Mouse (Mus musculus) spleen, adult 2 months (tissue): ENCODE results near the gene Lrfn3.

ENCODE experiments used
- CTCF ChIP-seq: fragments of 200-500 bp; IDR thresholded peaks from 2 replicates; pipeline ENCODE4 v1.5.1; 2011; ENCODE audit warnings: mild to moderate bottlenecking, inconsistent platforms; ENCODE audit not compliant: insufficient read depth, insufficient read length, insufficient replicate concordance; ENCODE audit errors: extremely low read depth
- POLR2A ChIP-seq: fragments of 200-500 bp; IDR thresholded peaks from 2 replicates; pipeline ENCODE4 v1.6.1; 2011; ENCODE audit warnings: low read depth, low read length, inconsistent platforms

DNA sequence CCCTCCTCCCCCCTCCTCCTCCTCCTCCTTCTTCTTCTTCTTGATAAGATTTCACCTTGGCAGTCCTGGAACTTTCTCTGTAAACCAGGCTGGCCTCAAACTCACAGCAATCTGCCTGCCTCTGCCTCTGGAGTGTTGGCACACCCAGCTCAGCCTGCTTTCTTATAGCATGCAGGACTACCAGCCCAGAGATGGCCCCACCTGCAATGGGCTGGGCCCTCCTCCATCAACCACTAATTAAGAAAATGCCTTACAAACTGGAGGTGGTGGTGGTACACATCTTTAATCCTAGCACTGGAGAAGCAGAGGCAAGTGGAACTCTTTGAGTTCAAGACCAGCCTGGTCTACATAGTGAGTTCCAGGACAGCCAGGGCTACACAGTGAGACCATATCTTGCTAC, 36.1 kb downstream of the Lrfn3 start:
- TF ChIP-seq POLR2A: no peak
- no peak for TF ChIP-seq CTCF
